Mouse (Mus musculus) midbrain, postnatal 0 days (tissue): Measurements from ENCODE around the gene Cyp21a1. TPM values are rescaled to one million over a fixed set of nuclear protein-coding genes. Genes with fewer than 3 reads are reported as not detected.
A peak's percentile ranks its signal among the peaks of the same experiment; 100 is the strongest.
"Not testable (repeated sequence)": the region's sequence is repeated elsewhere in the genome, so short reads cannot be mapped to it uniquely, and the experiment has no call there.

Source experiments
- ATAC-seq: fragments of 200-750 bp; cut with Nextera tagmentation; 2 replicates; pipeline ENCODE4 v1.8.0; 2017; ENCODE audit warnings: moderate number of reproducible peaks, mild to moderate bottlenecking, moderate TSS enrichment, moderate library complexity; ENCODE audit not compliant: low FRiP score
- DNase-seq: peaks from one replicate; pipeline ENCODE4 v3.0.0-alpha.2; 2015; ENCODE audit warnings: low spot score
- H3K27ac ChIP-seq: fragments of 300-500 bp; sonication (generic); 2 replicates; pipeline ENCODE4 v1.5.1; 2014; ENCODE audit warnings: low read depth, mild to moderate bottlenecking, low read length, mixed read lengths
- H3K27me3 ChIP-seq: fragments of 300-500 bp; sonication (generic); 2 replicates; pipeline ENCODE4 v1.6.1; 2014; ENCODE audit warnings: low read length, control low read depth, mixed read lengths; ENCODE audit not compliant: insufficient read depth
- H3K36me3 ChIP-seq: fragments of 300-500 bp; sonication (generic); 2 replicates; pipeline ENCODE4 v1.6.1; 2014; ENCODE audit warnings: low read length, control low read depth, mixed read lengths; ENCODE audit not compliant: insufficient read depth
- H3K4me1 ChIP-seq: fragments of 300-500 bp; sonication (generic); 2 replicates; pipeline ENCODE4 v1.6.1; 2014; ENCODE audit warnings: mild to moderate bottlenecking, control low read depth, antibody characterized with exemption, low read length, mixed read lengths; ENCODE audit not compliant: insufficient read depth
- H3K4me2 ChIP-seq: fragments of 300-500 bp; sonication (generic); 2 replicates; pipeline ENCODE4 v1.6.1; 2014; ENCODE audit warnings: low read depth, mild to moderate bottlenecking, low read length, mixed read lengths; ENCODE audit not compliant: poor library complexity, severe bottlenecking
- H3K4me3 ChIP-seq: fragments of 300-500 bp; sonication (generic); 2 replicates; pipeline ENCODE4 v1.5.1; 2014; ENCODE audit warnings: low read depth, mild to moderate bottlenecking, low read length, moderate library complexity
- H3K9ac ChIP-seq: fragments of 300-500 bp; sonication (generic); replicated peaks from 2 replicates; pipeline ENCODE4 v1.6.1; 2014; ENCODE audit warnings: mild to moderate bottlenecking, low read length, moderate library complexity, mixed read lengths; ENCODE audit not compliant: poor library complexity, severe bottlenecking
- H3K9me3 ChIP-seq: fragments of 300-500 bp; sonication (generic); 2 replicates; pipeline ENCODE4 v1.6.1; 2016; ENCODE audit warnings: low read length, control low read depth
- CTCF ChIP-seq: IDR thresholded peaks from 2 replicates; pipeline ENCODE4 v1.5.1; 2016; ENCODE audit warnings: antibody characterized with exemption, mild to moderate bottlenecking
- whole genome bisulfite sequencing: fragments of 180-500 bp; shearing (Covaris S2); extraction: QIAGEN DNeasy Blood & Tissue Kit; methylation state at CpG from one replicate; pipeline ENCODE4 v1.1.7; 2014; 5-methylcytosine and 5-hydroxymethylcytosine counted together
- polyA plus RNA-seq: library from polyadenylated mRNA; unstranded; fragments of >200 nt; fragmentation: Nextera tagmentation; extraction: Ambion mirVana; gene quantifications from 2 replicates; pipeline ENCODE4 v1.2.1, GENCODE M21; 2015
- total RNA-seq: library from RNA; depleted of rRNA; stranded (reverse); fragments of >200 nt; gene quantifications from 2 replicates; pipeline ENCODE4 v1.2.3, GENCODE M21; 2014

The Cyp21a1 gene
- total and polyA plus RNA-seq, 2 experiments from 2014 or later = not detected

DNA sequence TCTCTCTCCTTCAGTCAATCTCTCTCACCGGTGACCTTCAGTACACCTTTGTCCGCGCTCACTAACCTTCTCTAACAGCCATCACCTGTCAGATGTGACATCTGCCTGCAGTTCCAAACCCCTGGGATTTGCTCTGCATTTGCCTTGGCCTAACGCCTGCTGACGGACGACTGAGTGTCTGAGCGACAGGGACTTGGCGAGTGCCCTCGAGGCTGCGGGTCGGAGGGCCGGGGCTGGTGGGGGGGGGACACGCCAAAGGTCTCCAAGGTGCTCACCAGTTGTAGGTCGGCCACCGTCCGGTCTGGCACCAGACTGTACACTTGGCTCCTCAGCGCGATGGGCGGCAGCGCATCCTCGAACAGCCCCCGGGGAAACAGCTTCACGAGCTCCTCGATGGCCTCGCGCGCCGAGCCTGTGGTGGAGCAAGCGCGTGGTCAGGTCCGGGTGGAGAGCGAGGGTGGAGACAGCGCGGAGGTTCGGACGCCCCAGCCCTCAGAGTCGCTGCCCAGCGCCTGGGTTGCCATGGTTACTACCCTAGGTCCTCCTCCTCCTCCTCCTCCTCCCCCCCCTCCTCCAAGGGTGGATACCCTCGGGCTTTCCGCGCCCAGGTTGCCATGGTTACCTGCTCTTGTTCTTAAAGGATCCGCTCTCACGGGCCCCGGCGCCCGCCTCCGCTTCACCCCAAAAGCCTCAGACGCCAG is 31.9 kb upstream of the Cyp21a1 start:
- H3K36me3 ChIP-seq = peaks cover 21% of the 10 kb centered on the region
- H3K27ac ChIP-seq = peak overlapping the region; percentile 77
- DNase-seq = no peak
- TF ChIP-seq CTCF = no peak
- H3K9me3 ChIP-seq = no peaks in the 10 kb centered on the region
- peak overlapping the region; percentile 57 for H3K4me3 ChIP-seq
- H3K27me3 ChIP-seq = no peaks in the 10 kb centered on the region
- peak overlapping the region; percentile 98 for H3K4me2 ChIP-seq
- ATAC-seq = peak; percentile 81
- peaks cover 5% of the 10 kb centered on the region; the same call in 1 of the 2 replicates for H3K4me1 ChIP-seq
- peak overlapping the region; percentile 71 for H3K9ac ChIP-seq
- 5% methylated on average over 38 of the region's 48 CpGs for WGBS

DNA sequence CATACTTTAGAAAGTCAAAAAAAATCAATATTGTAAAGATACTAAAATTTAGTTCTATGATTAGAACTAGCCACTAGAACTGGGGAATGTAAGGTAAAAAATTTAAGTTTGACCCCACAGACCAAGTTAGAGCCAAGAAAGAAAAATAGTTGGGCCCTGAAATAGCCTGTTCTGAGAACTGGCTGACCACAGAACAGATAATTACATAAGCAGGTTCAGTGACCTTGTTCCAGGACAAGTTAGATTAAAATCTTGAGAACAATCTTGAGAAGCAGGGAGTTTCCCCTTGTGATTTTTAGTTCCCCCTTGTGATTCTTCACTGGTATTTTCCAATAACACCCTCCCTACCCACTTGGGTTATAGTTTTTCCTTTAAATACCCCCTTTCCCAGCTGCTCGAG is 26.4 kb upstream of the Cyp21a1 start:
- not testable (repeated sequence) for H3K4me1 ChIP-seq, DNase-seq
- peaks cover 18% of the 10 kb centered on the region for H3K36me3 ChIP-seq

DNA sequence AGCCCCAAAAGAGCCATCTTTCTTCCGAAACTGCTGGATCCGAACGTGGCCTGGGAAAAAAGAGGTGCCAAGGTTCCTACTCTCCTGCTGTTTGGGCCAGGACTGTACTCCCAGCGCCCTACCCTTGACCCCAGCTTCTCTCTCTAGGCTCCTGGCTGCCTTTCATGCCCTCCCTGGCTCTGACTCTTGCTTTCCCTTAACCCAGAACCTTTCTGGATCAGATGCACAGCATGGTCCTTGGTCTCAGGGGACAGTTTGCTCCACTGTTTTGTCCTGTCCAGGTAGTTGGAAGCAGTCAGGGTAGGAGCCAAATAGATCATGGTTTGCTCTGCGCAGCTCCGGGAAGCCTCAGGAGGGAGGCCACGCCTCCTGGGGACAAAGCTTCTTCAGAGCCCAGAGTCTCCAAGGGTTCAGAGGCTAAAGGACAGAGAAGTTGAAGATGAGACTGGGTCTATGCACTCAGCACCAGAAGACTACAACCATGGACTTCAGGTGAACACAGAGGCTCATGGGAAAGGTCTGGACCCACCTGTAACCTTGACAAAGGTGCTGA is 10.5 kb upstream of the Cyp21a1 start:
- Histone ChIP-seq H3K4me3 (no peak overlapping the region), H3K4me1 (no peaks in the 10 kb centered on the region), H3K36me3 (no peaks in the 10 kb centered on the region), H3K9me3 (no peaks in the 10 kb centered on the region), H3K4me2 (no peak overlapping the region), H3K9ac (no peak overlapping the region), H3K27ac (no peak overlapping the region), H3K27me3 (no peaks in the 10 kb centered on the region)
- 78% methylated on average over 7 of the region's 7 CpGs for WGBS
- DNase-seq (no peak), ATAC-seq (no peak)
- TF ChIP-seq CTCF = no peak

More for the DNA sequence above, 26.4 kb upstream of the Cyp21a1 start:
- not testable (repeated sequence) for H3K27me3 ChIP-seq, H3K4me3 ChIP-seq, H3K9ac ChIP-seq, H3K27ac ChIP-seq, H3K9me3 ChIP-seq, ATAC-seq, H3K4me2 ChIP-seq
- 95% methylated on average over 1 of the region's 1 CpGs for WGBS

DNA sequence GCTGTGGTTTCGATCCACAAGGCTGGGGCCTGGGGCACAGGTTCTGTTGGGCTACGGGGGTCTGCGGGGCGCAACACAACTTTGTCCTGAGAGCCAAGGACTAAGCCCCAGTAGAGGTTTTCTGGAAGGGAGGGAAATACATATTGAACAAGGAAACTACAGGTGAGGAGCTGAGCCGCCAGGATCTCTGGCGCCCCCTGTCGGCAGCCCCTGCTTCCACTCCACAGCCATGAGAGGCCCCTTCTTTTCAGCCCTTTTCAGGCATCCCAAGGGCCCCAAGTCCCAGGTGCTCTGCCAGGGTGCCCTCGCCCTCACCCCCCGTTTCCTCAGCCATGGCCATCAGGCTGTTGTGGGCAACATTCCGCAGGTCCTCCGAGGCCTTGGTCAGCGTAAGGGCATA is 9.4 kb upstream of the Cyp21a1 start:
- H3K9me3 ChIP-seq, H3K9ac ChIP-seq, H3K36me3 ChIP-seq, H3K4me2 ChIP-seq, H3K4me3 ChIP-seq, H3K27ac ChIP-seq, ATAC-seq, H3K4me1 ChIP-seq, H3K27me3 ChIP-seq: not testable (repeated sequence)
- 62% methylated on average over 12 of the region's 12 CpGs for WGBS
- peak; percentile 61 for TF ChIP-seq CTCF
- DNase-seq = peak; percentile 3

DNA sequence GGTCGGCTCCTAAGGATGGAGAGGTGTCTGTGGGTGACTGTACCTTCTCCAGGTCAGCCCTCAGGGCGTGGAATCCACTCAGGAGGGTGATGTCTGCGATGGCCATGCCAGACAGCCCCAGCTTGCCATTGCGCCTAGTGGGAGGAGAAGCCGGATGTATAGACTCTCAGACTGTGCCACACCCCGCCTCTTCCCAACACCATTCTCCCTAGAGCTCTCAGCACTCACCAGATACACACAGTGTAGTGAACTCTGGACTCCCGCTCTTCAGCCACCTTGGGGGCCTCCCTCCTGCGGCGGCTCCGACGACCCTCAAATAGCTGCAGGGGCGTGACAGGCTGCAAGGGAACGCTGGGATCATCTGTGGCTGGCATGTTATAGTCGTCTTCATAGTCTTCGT is 6.9 kb upstream of the Cyp21a1 start:
- TF ChIP-seq CTCF = no peak
- Histone ChIP-seq H3K9ac (no peak overlapping the region), H3K4me1 (no peaks in the 10 kb centered on the region), H3K27ac (no peak overlapping the region), H3K4me3 (no peak overlapping the region), H3K4me2 (no peak overlapping the region), H3K27me3 (no peaks in the 10 kb centered on the region), H3K9me3 (no peaks in the 10 kb centered on the region), H3K36me3 (no peaks in the 10 kb centered on the region; the same call in 1 of the 2 replicates)
- DNase-seq = no peak
- no peak for ATAC-seq
- WGBS = 79% methylated on average over 15 of the region's 15 CpGs

DNA sequence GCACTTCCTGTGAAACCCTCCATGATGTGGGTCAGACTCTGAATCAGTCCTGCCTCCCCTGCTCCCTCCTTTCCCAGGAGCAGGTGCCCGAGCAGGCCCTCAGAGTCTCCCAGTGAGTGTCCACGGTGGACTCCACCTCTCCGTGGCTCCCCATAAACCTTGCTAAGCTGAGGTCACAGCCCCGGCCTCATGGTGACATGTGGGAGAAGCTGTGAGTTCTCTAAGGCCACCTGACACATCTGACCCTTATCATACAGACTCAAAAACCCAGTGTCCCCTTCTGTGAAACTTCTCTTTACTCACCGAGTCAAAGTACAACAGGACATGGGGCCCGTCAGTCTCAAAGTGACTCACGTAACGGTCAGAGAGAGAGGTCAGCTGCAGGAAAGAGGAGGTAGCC is 6.5 kb upstream of the Cyp21a1 start:
- H3K27me3 ChIP-seq, H3K9ac ChIP-seq, H3K4me3 ChIP-seq, H3K27ac ChIP-seq, ATAC-seq, H3K9me3 ChIP-seq, H3K4me2 ChIP-seq, H3K4me1 ChIP-seq, DNase-seq, H3K36me3 ChIP-seq: not testable (repeated sequence)
- 85% methylated on average over 8 of the region's 8 CpGs for WGBS

DNA sequence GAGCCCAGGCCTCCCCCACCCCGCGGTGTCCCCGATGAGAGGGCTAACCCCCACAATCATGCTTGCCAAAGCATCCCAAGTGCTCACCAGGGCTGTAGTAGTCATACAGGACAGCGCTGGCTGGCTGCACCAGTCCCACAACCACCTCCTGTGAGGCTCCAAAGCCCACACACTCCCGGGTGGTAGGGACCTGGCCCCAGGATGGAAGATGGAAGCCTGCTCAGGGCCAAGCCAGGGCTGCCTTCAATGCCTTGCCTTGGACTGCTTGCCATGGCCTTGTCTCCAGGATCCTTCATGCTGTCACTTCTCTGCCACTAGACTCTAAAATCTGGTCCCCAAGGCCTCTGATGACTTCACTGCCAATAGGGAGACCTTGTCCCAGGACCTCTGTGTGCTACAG is 6.0 kb upstream of the Cyp21a1 start:
- 87% methylated on average over 5 of the region's 5 CpGs for WGBS
- H3K4me3 ChIP-seq, H3K9ac ChIP-seq, H3K27me3 ChIP-seq, H3K36me3 ChIP-seq, DNase-seq, H3K9me3 ChIP-seq, H3K27ac ChIP-seq, ATAC-seq, H3K4me1 ChIP-seq, H3K4me2 ChIP-seq: not testable (repeated sequence)
